Mouse (Mus musculus): ENCODE data around the gene Ldha.

GRCm38 (mm10) chr7:46827046-46827802 is 14.1 kb upstream of the Ldha start:
- TF ChIP-seq POLR2A (IDR thresholded peaks at IDR 0.05; ENCODE audit: control insufficient read depth, extremely low read depth, insufficient read depth, low read length, poor library complexity) (no peak), CTCF (IDR thresholded peaks at IDR 0.05; ENCODE audit: borderline replicate concordance, control insufficient read depth, extremely low read depth, insufficient read depth, low read length, poor library complexity) (no peak)
